ENCODE assay signal across 12 mouse cellular contexts in genomic region chr9:102890166-102890565, GRCm38 (mm10). TPM values are rescaled to one million over a fixed set of nuclear protein-coding genes. Genes with fewer than 3 reads are reported as not detected.
DNase-seq lines count a peak whose midpoint lies in the region; ATAC-seq and TF ChIP-seq lines count a peak whose summit lies in the region.
"Had no signal": no experiment of that assay in that cellular context is flagged by ENCODE, and none has a peak within 500 bp of the region (broad histone marks: within the 10 kb centered on the region; RNA-seq: fewer than 3 reads in every experiment).

No protein-coding gene starts in this region.

- H3K9ac ChIP-seq in heart, embryonic 13.5 days = no peak overlapping the region
- no peak overlapping the region for H3K9ac ChIP-seq in neural tube, embryonic 15.5 days (replicated peaks)
- H3K9ac ChIP-seq: neural tube, embryonic 13.5 days had no signal

- H3K4me2 ChIP-seq in heart, embryonic 13.5 days = 0 out of 2 replicates have a peak overlapping the region, but pooled peaks have one; percentile 18
- no peak overlapping the region for H3K4me2 ChIP-seq in neural tube, embryonic 15.5 days
- H3K4me2 ChIP-seq: neural tube, embryonic 13.5 days had no signal

- no peaks in the 10 kb centered on the region for H3K9me3 ChIP-seq in heart, embryonic 13.5 days
- no peaks in the 10 kb centered on the region for H3K9me3 ChIP-seq in neural tube, embryonic 15.5 days (replicated peaks)
- H3K9me3 ChIP-seq: neural tube, embryonic 13.5 days had no signal

- no peak for TF ChIP-seq POLR2A in lung, adult 2 months (IDR thresholded peaks at IDR 0.05; ENCODE audit: borderline replicate concordance, extremely low read depth, low read depth, low read length)
- TF ChIP-seq POLR2A in cerebellum, adult 2 months (IDR thresholded peaks at IDR 0.05; ENCODE audit: borderline replicate concordance, insufficient read depth, low read length) = no peak

- H3K4me3 ChIP-seq in heart, embryonic 13.5 days = no peak overlapping the region
- H3K4me3 ChIP-seq in lung, adult 2 months (replicated peaks; ENCODE audit: extremely low read depth, low read depth, low read length) = no peak overlapping the region
- H3K4me3 ChIP-seq in cerebellum, adult 2 months (replicated peaks; ENCODE audit: insufficient read depth, low read depth, low read length) = no peak overlapping the region
- no peak overlapping the region for H3K4me3 ChIP-seq in neural tube, embryonic 15.5 days (replicated peaks)
- H3K4me3 ChIP-seq: neural tube, embryonic 13.5 days had no signal

- peaks cover 55% of the 10 kb centered on the region for H3K36me3 ChIP-seq in heart, embryonic 13.5 days
- H3K36me3 ChIP-seq in neural tube, embryonic 15.5 days = peaks cover 32% of the 10 kb centered on the region

- TF ChIP-seq CTCF in lung, adult 2 months (IDR thresholded peaks at IDR 0.05; ENCODE audit: insufficient read depth, low read length) = 0 out of 2 replicates have a peak, but pooled peaks have one; percentile 1
- TF ChIP-seq CTCF in cerebellum, adult 2 months (IDR thresholded peaks at IDR 0.05; ENCODE audit: borderline replicate concordance, insufficient read depth, low read depth, low read length) = no peak

- ATAC-seq in heart, embryonic 13.5 days (ENCODE audit: extremely low read depth, insufficient number of reproducible peaks, low FRiP score, low TSS enrichment) = peak; percentile 84
- ATAC-seq in common myeloid progenitor, adult 5-6 weeks (replicated peaks; ENCODE audit: low read depth, poor library complexity, severe bottlenecking) = peak; percentile 99
- no peak for ATAC-seq in neural tube, embryonic 15.5 days (ENCODE audit: low FRiP score)

- H3K27me3 ChIP-seq in heart, embryonic 13.5 days (replicated peaks) = no peaks in the 10 kb centered on the region
- H3K27me3 ChIP-seq in cerebellum, adult 2 months (ENCODE audit: control insufficient read depth, insufficient read depth, low read length) = no peaks in the 10 kb centered on the region
- H3K27me3 ChIP-seq in neural tube, embryonic 15.5 days (replicated peaks) = no peaks in the 10 kb centered on the region
- H3K27me3 ChIP-seq: neural tube, embryonic 13.5 days had no signal

- peaks cover 16% of the 10 kb centered on the region for H3K4me1 ChIP-seq in heart, embryonic 13.5 days
- peaks cover 18% of the 10 kb centered on the region for H3K4me1 ChIP-seq in lung, adult 2 months (ENCODE audit: control insufficient read depth, insufficient read depth, low read length)
- no peaks in the 10 kb centered on the region for H3K4me1 ChIP-seq in cerebellum, adult 2 months (ENCODE audit: control insufficient read depth, insufficient read depth, low read length)
- H3K4me1 ChIP-seq in neural tube, embryonic 15.5 days = no peaks in the 10 kb centered on the region

- 21% methylated on average over 9 of the region's 9 CpGs for WGBS in heart, embryonic 13.5 days
- WGBS in lung, adult 2 months = 48% methylated on average over 9 of the region's 9 CpGs
- 82% methylated on average over 9 of the region's 9 CpGs for WGBS in cerebellum, adult 2 months
- 80% methylated on average over 9 of the region's 9 CpGs for WGBS in neural tube, embryonic 15.5 days

- no peak for DNase-seq in heart, adult 9 months (ENCODE audit: low spot score in 2 of 2)
- peak; percentile 46 for DNase-seq in A20 (ENCODE audit: low read depth, low spot score)
- DNase-seq in lung, adult 2 months = no peak
- DNase-seq in thymus, postnatal 0 days (ENCODE audit: low spot score) = no peak
- no peak for DNase-seq in cerebellum, adult 2 months
- DNase-seq: adrenal gland, adult 8-10 months; kidney, adult 8-10 months; right cerebral cortex, postnatal 14 days had no signal

- H3K27ac ChIP-seq in heart, embryonic 13.5 days (replicated peaks) = 0 out of 2 replicates have a peak overlapping the region, but pooled peaks have one; percentile 42
- no peak overlapping the region for H3K27ac ChIP-seq in cerebellum, adult 2 months (ENCODE audit: insufficient read depth, low read length)
- no peak overlapping the region for H3K27ac ChIP-seq in neural tube, embryonic 15.5 days (replicated peaks)
- H3K27ac ChIP-seq: neural tube, embryonic 13.5 days had no signal

RNA-seq across cellular contexts. Expression of gene Ryk, which starts 55.4 kb away (rescaled TPM):
- 9.6 and 10.8 TPM in 2 replicates for polyA plus RNA-seq in heart, embryonic 13.5 days (2015; fragmentation: Nextera tagmentation; extraction: Ambion mirVana)
- 7.0 and 8.8 TPM in 2 replicates for total RNA-seq in common myeloid progenitor, adult 5-6 weeks (2017)
- polyA plus RNA-seq in lung, adult 2 months (2012; rRNA removed) = 53.1 and 76.1 TPM in 2 replicates
- polyA plus RNA-seq in thymus, postnatal 0 days (2015; fragmentation: Nextera tagmentation; extraction: Ambion mirVana) = 4.6 and 7.1 TPM in 2 replicates
- 34.6 and 37.5 TPM in 2 replicates for polyA plus RNA-seq in cerebellum, adult 2 months (2012; rRNA removed)
- 9.7 and 11.1 TPM in 2 replicates for polyA plus RNA-seq in neural tube, embryonic 15.5 days (2015; fragmentation: Nextera tagmentation; extraction: Ambion mirVana)
